Mouse (Mus musculus) E14TG2a.4 (cell line): ENCODE measurements at regions not wholly inside any gene's neighbourhood (a gene's known extent, or its start where the extent isn't known, plus 50 kb on each side); places are given as distances from the start of the nearest gene placed in this dataset.

Source experiments
- H3K27me3 ChIP-seq: 2 replicates; pipeline ENCODE4 v1.6.1; 2014; ENCODE audit warnings: low read length, control low read depth; ENCODE audit not compliant: insufficient read depth
- H3K36me3 ChIP-seq: 2 replicates; pipeline ENCODE4 v1.6.1; 2014; ENCODE audit warnings: low read length, control low read depth; ENCODE audit not compliant: insufficient read depth
- H3K4me1 ChIP-seq: replicated peaks from 2 replicates; pipeline ENCODE4 v1.6.1; 2014; ENCODE audit warnings: low read depth, low read length, control low read depth
- H3K4me3 ChIP-seq: replicated peaks from 2 replicates; pipeline ENCODE4 v1.5.1; 2014; ENCODE audit warnings: mild to moderate bottlenecking, low read length
- H3K9me3 ChIP-seq: 2 replicates; pipeline ENCODE4 v1.6.1; 2014; ENCODE audit warnings: low read length, control low read depth
- CTCF ChIP-seq: conservative IDR thresholded peaks from 2 replicates; pipeline ENCODE4 v1.5.1; 2014; ENCODE audit warnings: low read length
- NANOG ChIP-seq: IDR thresholded peaks from 2 replicates; pipeline ENCODE4 v1.6.1; 2014; ENCODE audit warnings: borderline replicate concordance, low read length, mixed read lengths
- POU5F1 ChIP-seq: IDR thresholded peaks from 2 replicates; pipeline ENCODE4 v1.6.1; 2014; ENCODE audit warnings: low read length, borderline replicate concordance

GRCm38 (mm10) chr9:24920031-24920445 lies 145.9 kb upstream of the Tbx20 start:
- no peaks in the 10 kb centered on the region for H3K4me1 ChIP-seq
- TF ChIP-seq CTCF (no peak), POU5F1 (no peak), NANOG (no peak)

GRCm38 (mm10) chr9:24922051-24922860 lies 148.2 kb upstream of the Tbx20 start:
- no peak overlapping the region for H3K4me3 ChIP-seq
- H3K4me1 ChIP-seq, result no peaks in the 10 kb centered on the region
- H3K36me3 ChIP-seq, result no peaks in the 10 kb centered on the region
- H3K9me3 ChIP-seq, result no peaks in the 10 kb centered on the region
- TF ChIP-seq POU5F1 (no peak), CTCF (no peak)
- no peaks in the 10 kb centered on the region for H3K27me3 ChIP-seq

More at GRCm38 (mm10) chr9:24920031-24920445, 145.9 kb upstream of the Tbx20 start:
- Histone ChIP-seq H3K4me3 (no peak overlapping the region), H3K9me3 (peaks cover 8% of the 10 kb centered on the region), H3K36me3 (no peaks in the 10 kb centered on the region), H3K27me3 (no peaks in the 10 kb centered on the region)

GRCm38 (mm10) chr9:24923514-24923913 lies 149.4 kb upstream of the Tbx20 start:
- no peak overlapping the region for H3K4me3 ChIP-seq
- H3K9me3 ChIP-seq, result no peaks in the 10 kb centered on the region
- H3K36me3 ChIP-seq, result no peaks in the 10 kb centered on the region
- TF ChIP-seq POU5F1, result no peak
- TF ChIP-seq NANOG, result no peak
- TF ChIP-seq CTCF, result no peak
- no peaks in the 10 kb centered on the region for H3K4me1 ChIP-seq
- H3K27me3 ChIP-seq, result no peaks in the 10 kb centered on the region

GRCm38 (mm10) chr9:24937731-24938130 lies 151.5 kb upstream of the Gm10181 start:
- 0 out of 2 replicates have a peak, but pooled peaks cover 3% of the 10 kb centered on the region for H3K9me3 ChIP-seq
- TF ChIP-seq CTCF (peak; percentile 17), POU5F1 (no peak)
- no peaks in the 10 kb centered on the region for H3K4me1 ChIP-seq
- no peaks in the 10 kb centered on the region for H3K36me3 ChIP-seq
- H3K27me3 ChIP-seq, result no peaks in the 10 kb centered on the region
- H3K4me3 ChIP-seq, result no peak overlapping the region

- Histone ChIP-seq H3K27me3 (no peaks in the 10 kb centered on the region), H3K4me1 (no peaks in the 10 kb centered on the region), H3K36me3 (no peaks in the 10 kb centered on the region), H3K9me3 (0 out of 2 replicates have a peak, but pooled peaks cover 3% of the 10 kb centered on the region), H3K4me3 (no peak overlapping the region)
- no peak for TF ChIP-seq CTCF
- no peak for TF ChIP-seq NANOG
- no peak for TF ChIP-seq POU5F1
Observed at GRCm38 (mm10) chr9:24942943-24943342, 146.3 kb upstream of the Gm10181 start.

GRCm38 (mm10) chr9:24943830-24944229 lies 145.4 kb upstream of the Gm10181 start:
- no peak overlapping the region for H3K4me3 ChIP-seq
- TF ChIP-seq CTCF (no peak), POU5F1 (no peak), NANOG (no peak)
- H3K9me3 ChIP-seq, result 0 out of 2 replicates have a peak, but pooled peaks cover 3% of the 10 kb centered on the region
- no peaks in the 10 kb centered on the region for H3K27me3 ChIP-seq
- H3K4me1 ChIP-seq, result no peaks in the 10 kb centered on the region
- H3K36me3 ChIP-seq, result no peaks in the 10 kb centered on the region

GRCm38 (mm10) chr9:24952516-24952915 lies 136.7 kb upstream of the Gm10181 start:
- no peaks in the 10 kb centered on the region for H3K36me3 ChIP-seq
- TF ChIP-seq POU5F1, result no peak
- no peak for TF ChIP-seq NANOG
- H3K27me3 ChIP-seq, result peaks cover 10% of the 10 kb centered on the region
- H3K9me3 ChIP-seq, result 0 out of 2 replicates have a peak, but pooled peaks cover 5% of the 10 kb centered on the region
- peaks cover 5% of the 10 kb centered on the region; the same call in 1 of the 2 replicates for H3K4me1 ChIP-seq
- H3K4me3 ChIP-seq, result peak overlapping the region; percentile 65

GRCm38 (mm10) chr9:24955641-24956040 lies 133.6 kb upstream of the Gm10181 start:
- no peak overlapping the region for H3K4me3 ChIP-seq
- no peaks in the 10 kb centered on the region for H3K36me3 ChIP-seq
- peaks cover 5% of the 10 kb centered on the region; the same call in 1 of the 2 replicates for H3K4me1 ChIP-seq
- H3K27me3 ChIP-seq, result peaks cover 10% of the 10 kb centered on the region
- TF ChIP-seq POU5F1, result no peak
- TF ChIP-seq CTCF, result no peak
- TF ChIP-seq NANOG, result no peak
- H3K9me3 ChIP-seq, result no peaks in the 10 kb centered on the region
